Mouse (Mus musculus) myocyte (in vitro differentiated cells): ENCODE data around the gene Dcp1b. TPM values are rescaled to one million over a fixed set of nuclear protein-coding genes. Genes with fewer than 3 reads are reported as not detected.
"Not testable (repeated sequence)": the region's sequence is repeated elsewhere in the genome, so short reads cannot be mapped to it uniquely, and the experiment has no call there.

ENCODE experiments used
- H3K27me3 ChIP-seq: one replicate; pipeline ENCODE4 v1.6.1; 2011; ENCODE audit not compliant: control insufficient read depth, insufficient read depth, insufficient read length
- H3K36me3 ChIP-seq: one replicate; pipeline ENCODE4 v1.6.1; 2011; ENCODE audit not compliant: control insufficient read depth, insufficient read depth
- H3K4me2 ChIP-seq: one replicate; pipeline ENCODE4 v1.6.1; 2011; ENCODE audit warnings: low read depth, control low read depth
- H3K4me3 ChIP-seq: one replicate; pipeline ENCODE4 v1.5.1; 2011; ENCODE audit warnings: mild to moderate bottlenecking, control low read depth, moderate library complexity
- H3K79me2 ChIP-seq: one replicate; pipeline ENCODE4 v1.6.1; 2011; ENCODE audit not compliant: control insufficient read depth, insufficient read depth
- H3ac ChIP-seq: one replicate; pipeline ENCODE4 v1.6.1; 2011; ENCODE audit not compliant: control insufficient read depth, insufficient read length
- CEBPB ChIP-seq: IDR thresholded peaks from 2 replicates; pipeline ENCODE4 v1.6.1; 2011; ENCODE audit warnings: mild to moderate bottlenecking, moderate library complexity; ENCODE audit not compliant: poor library complexity, insufficient read depth, severe bottlenecking
- E2F4 ChIP-seq: IDR thresholded peaks from one replicate; pipeline ENCODE4 v1.6.1; 2011; ENCODE audit warnings: mild to moderate bottlenecking, control low read depth, moderate library complexity; ENCODE audit not compliant: insufficient read depth
- MAX ChIP-seq: IDR thresholded peaks from one replicate; pipeline ENCODE4 v1.6.1; 2011; ENCODE audit warnings: low read depth, mild to moderate bottlenecking, control low read depth
- MYOD1 ChIP-seq, 3 experiments: IDR thresholded peaks; one replicate each; pipeline ENCODE4 v1.6.1; 2011; ENCODE audit warnings: control low read depth in 2 of 3, low read depth in 2 of 3, mild to moderate bottlenecking in 2 of 3, moderate library complexity in 1 of 3; ENCODE audit not compliant: insufficient read length in 2 of 3, control insufficient read depth in 1 of 3
- MYOG ChIP-seq, 3 experiments: IDR thresholded peaks; one replicate each; pipeline ENCODE4 v1.6.1; 2011; ENCODE audit warnings: control low read depth in 2 of 3, low read depth in 2 of 3, mild to moderate bottlenecking in 2 of 3; ENCODE audit not compliant: insufficient read length in 2 of 3, control insufficient read depth in 1 of 3, insufficient read depth in 1 of 3
- POLR2A ChIP-seq: IDR thresholded peaks from one replicate; pipeline ENCODE4 v1.6.1; 2011; ENCODE audit warnings: low read depth, mild to moderate bottlenecking, control low read depth, moderate library complexity; ENCODE audit not compliant: insufficient read length
- POLR2AphosphoS2 ChIP-seq: IDR thresholded peaks from one replicate; pipeline ENCODE4 v1.6.1; 2011; ENCODE audit warnings: low read depth, control low read depth; ENCODE audit not compliant: insufficient read length
- REST ChIP-seq: IDR thresholded peaks from one replicate; pipeline ENCODE4 v1.6.1; 2011; ENCODE audit warnings: mild to moderate bottlenecking, control low read depth, moderate library complexity; ENCODE audit not compliant: insufficient read depth, insufficient read length
- SRF ChIP-seq: IDR thresholded peaks from one replicate; pipeline ENCODE4 v1.6.1; 2011; ENCODE audit warnings: low read depth; ENCODE audit not compliant: control insufficient read depth, insufficient read length
- TCF12 ChIP-seq: IDR thresholded peaks from one replicate; pipeline ENCODE4 v1.6.1; 2011; ENCODE audit warnings: mild to moderate bottlenecking, control low read depth; ENCODE audit not compliant: poor library complexity, insufficient read depth, severe bottlenecking
- TCF3 ChIP-seq: IDR thresholded peaks from one replicate; pipeline ENCODE4 v1.6.1; 2011; ENCODE audit warnings: low read depth, control low read depth; ENCODE audit not compliant: insufficient read length
- USF1 ChIP-seq: IDR thresholded peaks from one replicate; pipeline ENCODE4 v1.6.1; 2011; ENCODE audit warnings: low read depth, mild to moderate bottlenecking, control low read depth, moderate library complexity
- polyA plus RNA-seq: library from polyadenylated mRNA; unstranded; fragments of >200 nt; fragmentation: generic; extraction: Trizol; gene quantifications from one replicate; pipeline ENCODE4 v1.2.1, GENCODE M21; 2012; ENCODE audit warnings: missing spikeins

Dcp1b gene
- polyA plus RNA-seq, 1 experiment = 2.8 TPM

GRCm38 (mm10) chr6:119201575-119201974 lies 26.5 kb downstream of the Dcp1b start:
- H3K79me2 ChIP-seq = no peaks in the 10 kb centered on the region
- H3ac ChIP-seq = no peak overlapping the region
- no peak for TF ChIP-seq MAX
- TF ChIP-seq TCF3 = no peak
- no peak for TF ChIP-seq CEBPB
- no peak for TF ChIP-seq MYOD1 (IDR thresholded peaks at IDR 0.05; ENCODE audit: control insufficient read depth in 1 of 3, insufficient read length in 2 of 3, low read depth in 2 of 3)
- no peak for TF ChIP-seq E2F4
- no peak for TF ChIP-seq POLR2A
- TF ChIP-seq POLR2AphosphoS2 = no peak
- TF ChIP-seq USF1 = no peak
- TF ChIP-seq REST = no peak
- no peak for TF ChIP-seq SRF
- no peak for TF ChIP-seq TCF12
- TF ChIP-seq MYOG (IDR thresholded peaks at IDR 0.05; ENCODE audit: control insufficient read depth in 1 of 3, insufficient read depth in 1 of 3, insufficient read length in 2 of 3, low read depth in 2 of 3) = no peak
- no peak overlapping the region for H3K4me3 ChIP-seq
- H3K36me3 ChIP-seq = no peaks in the 10 kb centered on the region
- no peaks in the 10 kb centered on the region for H3K27me3 ChIP-seq
- H3K4me2 ChIP-seq = no peak overlapping the region

GRCm38 (mm10) chr6:119204286-119204685 lies 29.2 kb downstream of the Dcp1b start:
- H3K4me3 ChIP-seq = no peak overlapping the region
- no peak overlapping the region for H3K4me2 ChIP-seq
- no peaks in the 10 kb centered on the region for H3K36me3 ChIP-seq
- H3ac ChIP-seq = no peak overlapping the region
- no peaks in the 10 kb centered on the region for H3K27me3 ChIP-seq
- TF ChIP-seq REST (no peak), POLR2A (no peak), POLR2AphosphoS2 (no peak), TCF12 (no peak), MYOD1 (IDR thresholded peaks at IDR 0.05; ENCODE audit: control insufficient read depth in 1 of 3, insufficient read length in 2 of 3, low read depth in 2 of 3) (no peak), MYOG (IDR thresholded peaks at IDR 0.05; ENCODE audit: control insufficient read depth in 1 of 3, insufficient read depth in 1 of 3, insufficient read length in 2 of 3, low read depth in 2 of 3) (no peak), TCF3 (no peak), CEBPB (no peak), E2F4 (no peak), MAX (no peak), SRF (no peak), USF1 (no peak)
- no peaks in the 10 kb centered on the region for H3K79me2 ChIP-seq

- Histone ChIP-seq H3K27me3 (no peaks in the 10 kb centered on the region), H3K36me3 (no peaks in the 10 kb centered on the region), H3K79me2 (no peaks in the 10 kb centered on the region), H3K4me3 (no peak overlapping the region), H3K4me2 (no peak overlapping the region), H3ac (no peak overlapping the region)
- TF ChIP-seq CEBPB (no peak), TCF3 (no peak), POLR2AphosphoS2 (no peak), SRF (no peak), MAX (no peak), MYOD1 (IDR thresholded peaks at IDR 0.05; ENCODE audit: control insufficient read depth in 1 of 3, insufficient read length in 2 of 3, low read depth in 2 of 3) (no peak)
These were observed 29.9 kb downstream of the Dcp1b start for GRCm38 (mm10) chr6:119204915-119205314.

- H3K4me2 ChIP-seq, H3ac ChIP-seq, H3K27me3 ChIP-seq, H3K79me2 ChIP-seq, H3K36me3 ChIP-seq, H3K4me3 ChIP-seq: not testable (repeated sequence)
These were observed 31.0 kb downstream of the Dcp1b start for GRCm38 (mm10) chr6:119206006-119206405.

GRCm38 (mm10) chr6:119213375-119213774 lies 38.3 kb downstream of the Dcp1b start:
- Histone ChIP-seq H3K4me3 (no peak overlapping the region), H3K36me3 (no peaks in the 10 kb centered on the region), H3K27me3 (no peaks in the 10 kb centered on the region), H3ac (no peak overlapping the region), H3K4me2 (no peak overlapping the region), H3K79me2 (no peaks in the 10 kb centered on the region)
- TF ChIP-seq CEBPB (no peak), MAX (no peak), POLR2AphosphoS2 (no peak), REST (no peak)
